Mouse (Mus musculus) hindbrain, embryonic 15.5 days (tissue): ENCODE measurements at regions not wholly inside any gene's neighbourhood (a gene's known extent, or its start where the extent isn't known, plus 50 kb on each side); places are given as distances from the start of the nearest gene placed in this dataset.
A peak's percentile ranks its signal among the peaks of the same experiment; 100 is the strongest.

Source experiments
- ATAC-seq: fragments of 200-750 bp; cut with Nextera tagmentation; 2 replicates; pipeline ENCODE4 v1.8.0; 2017; ENCODE audit warnings: low read depth, moderate number of reproducible peaks, moderate TSS enrichment; ENCODE audit not compliant: low FRiP score
- H3K27ac ChIP-seq: fragments of 300-500 bp; sonication (generic); replicated peaks from 2 replicates; pipeline ENCODE4 v1.5.1; 2015; ENCODE audit warnings: mild to moderate bottlenecking, inconsistent platforms
- H3K27me3 ChIP-seq: fragments of 300-500 bp; sonication (generic); 2 replicates; pipeline ENCODE4 v1.6.1; 2015; ENCODE audit warnings: control low read depth, inconsistent platforms
- H3K36me3 ChIP-seq: fragments of 300-500 bp; sonication (generic); 2 replicates; pipeline ENCODE4 v1.6.1; 2015; ENCODE audit warnings: control low read depth, inconsistent platforms
- H3K4me1 ChIP-seq: fragments of 300-500 bp; sonication (generic); replicated peaks from 2 replicates; pipeline ENCODE4 v1.6.1; 2015; ENCODE audit warnings: control low read depth, inconsistent platforms
- H3K4me2 ChIP-seq: fragments of 300-500 bp; sonication (generic); 2 replicates; pipeline ENCODE4 v1.6.1; 2015; ENCODE audit warnings: moderate library complexity, mild to moderate bottlenecking, inconsistent platforms
- H3K4me3 ChIP-seq: fragments of 300-500 bp; sonication (generic); 2 replicates; pipeline ENCODE4 v1.5.1; 2015; ENCODE audit warnings: mild to moderate bottlenecking, inconsistent platforms
- H3K9ac ChIP-seq: fragments of 300-500 bp; sonication (generic); 2 replicates; pipeline ENCODE4 v1.6.1; 2015; ENCODE audit warnings: inconsistent platforms
- H3K9me3 ChIP-seq: fragments of 300-500 bp; sonication (generic); 2 replicates; pipeline ENCODE4 v1.6.1; 2016; ENCODE audit warnings: control low read depth, inconsistent platforms
- WGBS: fragments of 180-500 bp; shearing (Covaris S2); methylation state at CpG from one replicate; pipeline ENCODE4 v1.1.7; 2015; 5-methylcytosine and 5-hydroxymethylcytosine counted together

DNA sequence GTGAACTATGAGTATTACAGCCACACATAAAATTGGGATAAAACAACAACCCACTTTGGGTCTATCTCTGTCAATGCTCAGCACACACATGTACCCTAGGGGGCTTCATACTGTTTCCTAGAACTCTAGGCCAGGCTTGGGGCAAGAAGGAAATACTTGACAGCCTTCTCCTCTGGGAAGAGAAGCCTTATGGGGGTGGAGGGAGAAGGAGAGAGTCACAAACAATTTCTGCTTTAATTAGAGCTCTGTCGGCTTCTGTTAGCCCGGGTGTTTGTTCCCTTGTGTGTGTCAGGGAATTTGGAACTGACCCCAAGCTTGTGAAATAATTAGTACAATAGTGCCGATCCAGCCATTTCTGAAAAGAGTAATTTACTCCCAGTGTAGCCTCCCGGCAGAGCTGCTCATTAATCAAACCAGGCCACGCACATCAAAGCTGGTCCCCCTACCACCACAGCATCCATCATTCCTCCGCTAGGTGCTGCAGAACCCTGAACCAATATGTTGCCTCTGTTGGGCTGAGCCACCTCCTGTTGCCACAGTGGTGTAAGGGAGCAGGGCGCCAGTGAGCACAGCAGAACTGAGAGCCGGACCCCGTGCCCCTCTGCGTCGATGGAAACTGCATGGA lies 307.3 kb downstream of the Tmem114 start:
- ATAC-seq, result peak; percentile 79

DNA sequence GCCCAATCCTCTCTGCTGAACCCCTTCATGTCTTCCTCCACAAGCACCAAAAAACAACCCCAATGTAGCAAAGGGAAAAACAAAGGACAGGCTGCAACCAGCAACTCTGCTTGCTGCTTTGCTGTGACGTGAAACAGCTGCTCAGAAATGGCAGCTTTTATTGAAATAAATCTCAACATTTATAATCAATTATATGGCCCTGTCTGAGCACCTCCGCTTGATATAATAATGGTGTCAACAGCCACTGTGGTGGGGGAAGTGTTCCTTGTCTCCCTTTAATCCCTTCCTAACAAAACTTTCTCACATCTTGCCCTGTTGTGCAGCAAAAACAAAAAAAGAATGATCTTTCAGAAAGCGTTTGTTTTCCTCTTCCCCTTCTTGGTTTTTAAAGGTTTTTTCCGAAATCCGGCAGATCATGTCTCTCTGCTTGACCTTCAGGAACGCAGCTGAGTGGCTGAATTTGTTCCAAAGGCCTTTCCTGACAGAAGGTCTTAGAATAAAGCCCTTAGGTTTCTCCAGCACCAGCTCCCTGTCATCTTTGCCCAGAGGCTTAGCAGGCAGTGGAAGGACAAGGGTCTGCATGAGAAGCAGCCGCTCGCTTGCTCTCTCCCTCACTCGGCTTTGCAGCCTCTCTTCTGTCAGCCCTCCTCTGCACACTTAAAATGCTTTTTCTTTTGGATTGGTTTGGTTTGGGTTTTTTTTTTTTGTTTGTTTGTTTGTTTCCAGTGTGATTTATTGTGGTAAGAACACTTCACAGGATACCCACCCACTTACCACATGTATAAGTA lies 313.4 kb downstream of the Tmem114 start:
- Histone ChIP-seq H3K27me3 (no peaks in the 10 kb centered on the region), H3K9me3 (no peaks in the 10 kb centered on the region), H3K4me2 (no peak overlapping the region), H3K4me3 (no peak overlapping the region), H3K9ac (no peak overlapping the region), H3K36me3 (no peaks in the 10 kb centered on the region), H3K27ac (no peak overlapping the region), H3K4me1 (no peaks in the 10 kb centered on the region)
- no peak for ATAC-seq
- 54% methylated on average over 9 of the region's 9 CpGs for WGBS

More for the DNA sequence above, 307.3 kb downstream of the Tmem114 start:
- no peak overlapping the region for H3K27ac ChIP-seq
- H3K4me2 ChIP-seq, result no peak overlapping the region
- no peaks in the 10 kb centered on the region for H3K27me3 ChIP-seq
- 36% methylated on average over 11 of the region's 11 CpGs for WGBS
- H3K4me3 ChIP-seq, result no peak overlapping the region
- H3K36me3 ChIP-seq, result no peaks in the 10 kb centered on the region
- H3K9me3 ChIP-seq, result no peaks in the 10 kb centered on the region
- H3K9ac ChIP-seq, result no peak overlapping the region
- peaks cover 3% of the 10 kb centered on the region; the same call in 1 of the 2 replicates for H3K4me1 ChIP-seq

DNA sequence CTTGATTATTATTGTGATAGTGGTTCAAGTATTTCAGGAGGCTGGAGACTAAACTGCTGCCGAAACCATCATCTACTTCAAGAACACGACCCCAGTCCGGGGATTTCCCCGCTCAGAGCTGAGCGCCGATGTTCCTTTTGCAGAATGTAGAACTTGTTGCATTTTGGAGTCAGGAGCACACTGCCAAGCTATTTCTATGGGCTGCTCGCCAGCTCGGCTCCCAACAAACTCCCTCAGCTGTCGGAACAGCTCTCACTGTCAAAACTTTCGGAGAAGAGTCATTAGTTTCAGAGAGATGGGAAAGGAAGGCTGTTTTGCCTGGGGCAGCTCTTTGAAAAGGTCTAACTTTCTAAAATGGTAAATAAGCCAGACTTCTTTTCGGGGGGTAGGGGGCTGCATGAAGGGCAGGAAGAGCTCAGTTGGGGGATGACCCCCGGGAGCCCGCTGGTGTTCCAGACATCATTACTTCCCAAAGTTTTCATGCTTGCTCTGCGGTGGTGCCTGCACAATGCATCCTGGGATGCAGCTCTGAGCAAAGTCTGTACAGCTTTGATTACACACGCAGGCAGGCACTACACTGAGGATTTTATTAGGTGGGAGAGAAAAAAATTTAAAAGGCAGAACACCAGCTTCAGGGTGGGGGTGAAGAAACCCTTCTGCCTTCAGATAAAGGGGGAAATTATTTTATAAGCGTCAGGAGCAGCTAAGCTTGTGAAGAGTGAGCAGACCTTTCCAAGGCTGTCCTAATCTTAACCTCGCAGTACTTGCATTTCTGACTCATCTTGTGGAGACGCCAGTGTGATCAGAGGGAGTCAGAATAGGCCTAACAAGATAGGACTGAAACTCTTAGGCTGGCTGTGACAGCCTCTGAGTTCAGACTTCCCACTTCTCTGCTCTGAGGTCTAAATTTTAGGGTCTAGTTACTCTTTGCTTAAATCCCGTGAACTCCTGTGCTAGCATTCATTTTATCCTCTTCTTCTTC lies 316.5 kb downstream of the Tmem114 start:
- Histone ChIP-seq H3K36me3 (no peaks in the 10 kb centered on the region), H3K4me2 (no peak overlapping the region), H3K27ac (no peak overlapping the region), H3K4me1 (no peaks in the 10 kb centered on the region), H3K27me3 (no peaks in the 10 kb centered on the region), H3K4me3 (no peak overlapping the region), H3K9ac (no peak overlapping the region), H3K9me3 (no peaks in the 10 kb centered on the region)
- 75% methylated on average over 19 of the region's 19 CpGs for WGBS
- ATAC-seq, result no peak

DNA sequence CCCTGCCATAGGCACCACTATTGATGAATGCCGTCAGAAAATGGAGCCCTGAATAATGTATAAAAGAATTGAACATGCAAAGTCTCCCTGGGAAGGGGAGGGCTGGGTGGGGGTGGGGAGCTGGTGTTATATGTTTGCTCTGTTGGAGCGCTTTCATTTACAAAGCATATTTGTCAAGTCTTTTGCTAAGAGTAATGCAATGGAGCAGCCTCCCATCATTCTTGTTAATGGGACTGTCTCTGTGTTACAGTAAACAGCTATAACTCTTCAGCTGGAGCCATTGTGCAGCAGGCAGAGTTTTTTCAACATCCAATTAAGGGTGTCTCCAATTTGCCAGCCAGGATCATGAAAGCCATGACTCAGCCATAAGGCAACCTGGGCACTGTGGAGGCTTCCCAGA lies 345.9 kb downstream of the Tmem114 start:
- Histone ChIP-seq H3K27ac (no peak overlapping the region), H3K4me1 (peaks cover 8% of the 10 kb centered on the region; the same call in 1 of the 2 replicates), H3K27me3 (no peaks in the 10 kb centered on the region), H3K4me3 (no peak overlapping the region), H3K4me2 (no peak overlapping the region), H3K36me3 (no peaks in the 10 kb centered on the region), H3K9ac (no peak overlapping the region), H3K9me3 (no peaks in the 10 kb centered on the region)
- ATAC-seq, result no peak
- 40% methylated on average over 2 of the region's 2 CpGs for WGBS

DNA sequence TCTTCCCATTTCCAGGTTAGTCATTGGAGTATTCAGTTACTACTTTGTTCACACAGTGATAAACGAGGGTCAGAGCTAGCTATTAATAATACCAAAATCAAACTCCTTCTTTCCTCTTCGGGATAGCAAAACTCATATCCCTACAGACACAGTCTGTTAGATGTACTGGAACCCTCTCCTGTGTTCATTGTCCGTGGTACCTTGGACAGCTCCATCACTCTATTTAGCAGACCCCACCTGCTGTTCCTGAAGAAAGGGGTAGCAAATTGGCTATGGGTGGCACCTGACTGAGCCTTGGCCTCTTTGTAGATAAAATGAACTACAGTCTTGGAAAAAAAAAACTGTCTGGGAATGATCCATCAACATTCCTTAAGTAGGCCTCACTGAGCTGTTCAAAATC lies 346.5 kb downstream of the Tmem114 start:
- ATAC-seq, result no peak

DNA sequence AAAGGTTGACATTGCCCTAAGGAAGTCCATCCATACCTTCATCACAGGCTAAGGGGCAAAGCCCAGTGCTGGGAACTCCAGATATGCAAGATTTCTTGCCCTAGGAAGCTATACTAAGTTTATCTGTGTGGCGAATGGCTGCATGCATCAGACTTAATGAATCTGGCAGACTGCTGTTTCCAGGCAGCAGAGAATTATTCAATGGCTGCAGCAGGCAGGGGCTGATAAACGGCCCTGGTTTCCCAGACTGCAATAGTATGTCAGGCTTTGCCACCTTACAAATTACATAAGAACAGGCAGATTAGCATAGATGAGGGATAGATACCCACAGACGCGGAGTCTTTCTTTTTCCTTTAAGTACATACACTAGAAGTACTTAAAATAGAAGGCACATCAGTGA lies 350.2 kb downstream of the Tmem114 start:
- Histone ChIP-seq H3K4me3 (no peak overlapping the region), H3K4me2 (no peak overlapping the region), H3K27ac (peak overlapping the region; percentile 22; the same call in 1 of the 2 replicates), H3K9me3 (no peaks in the 10 kb centered on the region), H3K4me1 (peaks cover 8% of the 10 kb centered on the region; the same call in 1 of the 2 replicates), H3K36me3 (no peaks in the 10 kb centered on the region), H3K9ac (no peak overlapping the region), H3K27me3 (no peaks in the 10 kb centered on the region)
- ATAC-seq, result no peak
- WGBS, result 51% methylated on average over 4 of the region's 4 CpGs

More for the DNA sequence above, 346.5 kb downstream of the Tmem114 start:
- peaks cover 8% of the 10 kb centered on the region; the same call in 1 of the 2 replicates for H3K4me1 ChIP-seq
- H3K27me3 ChIP-seq, result no peaks in the 10 kb centered on the region
- no peak overlapping the region for H3K4me2 ChIP-seq
- H3K27ac ChIP-seq, result no peak overlapping the region
- no peaks in the 10 kb centered on the region for H3K36me3 ChIP-seq
- no peak overlapping the region for H3K9ac ChIP-seq
- no peak overlapping the region for H3K4me3 ChIP-seq
- 58% methylated on average over 3 of the region's 3 CpGs for WGBS
- H3K9me3 ChIP-seq, result no peaks in the 10 kb centered on the region

DNA sequence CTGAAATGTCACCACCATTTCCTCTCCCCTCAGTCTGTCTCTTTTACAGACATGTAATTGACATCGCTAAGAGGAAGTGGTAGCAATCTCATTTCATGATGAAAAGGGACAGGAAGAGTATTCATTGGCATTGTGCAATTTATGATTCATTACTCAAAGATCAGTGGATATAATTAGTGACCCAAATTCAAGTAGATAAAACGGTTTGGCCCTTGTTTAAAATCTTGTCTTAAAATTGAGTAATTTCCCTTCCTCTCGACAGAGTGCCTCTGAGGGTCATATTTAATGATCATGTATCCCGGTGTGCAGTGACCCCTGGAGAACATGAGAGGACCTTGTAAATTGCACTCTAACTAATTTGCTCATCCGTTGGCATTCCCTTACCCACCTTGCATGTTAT lies 371.0 kb downstream of the Tmem114 start:
- Histone ChIP-seq H3K27me3 (no peaks in the 10 kb centered on the region), H3K36me3 (no peaks in the 10 kb centered on the region), H3K4me3 (no peak overlapping the region), H3K4me1 (no peaks in the 10 kb centered on the region), H3K4me2 (no peak overlapping the region), H3K9me3 (no peaks in the 10 kb centered on the region), H3K27ac (no peak overlapping the region), H3K9ac (no peak overlapping the region)
- 64% methylated on average over 5 of the region's 5 CpGs for WGBS
- no peak for ATAC-seq

DNA sequence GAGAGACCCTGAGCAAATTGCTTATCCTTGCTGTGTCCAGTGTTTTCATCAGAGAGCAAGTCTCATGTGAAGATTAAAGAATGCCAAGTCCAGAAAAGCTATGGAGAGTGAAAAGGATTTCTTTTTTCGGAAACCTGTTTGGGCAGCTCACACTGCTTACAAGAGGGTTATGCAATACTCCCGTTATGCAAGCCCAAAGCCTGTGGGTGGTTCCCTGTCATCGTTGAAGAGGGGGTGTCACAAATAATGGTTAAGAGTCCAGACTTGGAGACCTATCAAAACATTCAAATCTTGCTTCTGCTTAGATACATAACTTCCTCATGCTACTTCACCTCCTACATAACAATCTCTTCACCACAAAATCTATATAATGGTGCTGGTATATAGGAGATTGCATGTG lies 416.0 kb downstream of the Tmem114 start:
- Histone ChIP-seq H3K9me3 (no peaks in the 10 kb centered on the region), H3K4me1 (no peaks in the 10 kb centered on the region), H3K27ac (no peak overlapping the region), H3K4me2 (no peak overlapping the region), H3K27me3 (no peaks in the 10 kb centered on the region), H3K9ac (no peak overlapping the region), H3K4me3 (no peak overlapping the region), H3K36me3 (no peaks in the 10 kb centered on the region)
- no peak for ATAC-seq
- WGBS, result 74% methylated on average over 3 of the region's 3 CpGs

DNA sequence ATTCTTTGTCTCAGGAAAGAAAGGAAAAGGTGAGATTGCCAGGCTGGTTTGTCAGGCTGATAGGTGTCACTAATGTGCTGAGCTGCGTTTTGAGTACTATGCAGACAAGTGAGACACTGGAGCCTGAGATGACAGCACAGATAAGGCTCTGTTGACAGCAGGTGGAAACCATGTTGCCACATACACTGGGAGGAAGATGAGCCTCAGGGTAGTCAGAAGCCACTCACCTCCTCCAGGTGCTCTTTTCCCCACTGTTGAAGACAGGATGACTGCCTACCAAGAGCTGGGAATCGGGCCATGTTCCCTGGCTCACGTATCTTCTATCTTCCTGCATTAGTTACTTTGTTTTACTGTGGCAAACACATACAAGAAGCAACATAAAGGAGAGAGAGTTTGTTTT lies 418.3 kb downstream of the Tmem114 start:
- Histone ChIP-seq H3K27me3 (no peaks in the 10 kb centered on the region), H3K36me3 (no peaks in the 10 kb centered on the region), H3K9me3 (no peaks in the 10 kb centered on the region), H3K27ac (no peak overlapping the region), H3K4me1 (no peaks in the 10 kb centered on the region), H3K4me2 (no peak overlapping the region), H3K9ac (no peak overlapping the region), H3K4me3 (no peak overlapping the region)
- 86% methylated on average over 3 of the region's 3 CpGs for WGBS
- ATAC-seq, result no peak

DNA sequence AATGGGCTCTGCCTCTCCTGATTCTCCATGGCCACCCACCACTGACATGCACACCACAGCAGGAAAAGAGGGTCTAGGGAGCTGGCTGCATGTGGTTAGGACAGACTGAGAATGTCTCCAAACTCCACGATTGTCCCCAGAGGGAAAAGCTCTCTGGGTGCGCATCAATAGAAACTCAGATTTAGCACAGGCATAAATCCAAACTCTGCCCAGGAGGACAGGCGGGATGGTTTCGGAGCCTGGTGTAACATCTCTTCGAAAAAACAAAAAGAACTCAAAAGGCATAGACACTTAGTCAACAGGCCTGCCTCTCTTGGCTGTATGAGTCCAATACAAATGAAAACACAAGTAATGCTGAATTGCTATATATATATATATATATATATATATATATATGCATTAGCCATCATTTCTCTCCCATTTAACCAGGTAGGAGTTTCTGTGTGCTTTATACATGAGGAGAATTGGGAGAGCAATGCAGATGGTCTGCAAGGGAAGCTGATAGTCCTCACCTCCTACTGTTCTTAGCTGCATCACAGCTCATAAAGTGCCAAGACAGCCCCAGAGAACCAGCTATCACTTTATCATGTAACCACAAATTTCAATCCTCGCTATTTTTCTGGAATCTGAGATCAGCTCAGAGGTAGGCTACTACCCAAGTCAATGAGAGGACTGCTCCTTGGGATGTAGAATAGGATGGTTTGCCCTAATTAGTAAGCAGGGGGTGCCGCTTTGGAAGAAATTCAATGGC lies 422.4 kb downstream of the Tmem114 start:
- Histone ChIP-seq H3K27ac (no peak overlapping the region), H3K36me3 (no peaks in the 10 kb centered on the region)
- WGBS, result 74% methylated on average over 7 of the region's 7 CpGs

DNA sequence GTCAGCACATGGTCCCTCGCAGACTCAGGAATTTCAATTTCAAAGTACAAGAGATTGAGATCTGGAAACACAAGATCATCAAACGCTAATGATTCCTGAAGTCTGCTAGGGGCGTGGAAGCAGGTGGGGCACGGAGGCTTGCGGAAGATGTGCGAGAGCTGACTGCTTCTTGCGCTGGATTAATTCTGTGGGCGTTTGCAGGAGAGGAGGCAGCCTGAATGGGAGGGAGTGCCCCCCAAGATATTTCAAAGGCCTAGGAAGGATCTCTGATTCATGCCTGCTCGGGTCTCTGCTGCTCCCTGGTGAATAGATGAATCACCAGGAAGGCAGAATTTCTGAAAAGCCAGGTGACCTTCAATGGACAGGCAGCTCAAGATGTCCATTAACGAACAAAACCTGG lies 442.1 kb downstream of the Tmem114 start:
- peaks cover 9% of the 10 kb centered on the region; the same call in 1 of the 2 replicates for H3K4me1 ChIP-seq
- no peaks in the 10 kb centered on the region for H3K9me3 ChIP-seq
- H3K27ac ChIP-seq, result peak overlapping the region; percentile 33; the same call in 1 of the 2 replicates
- no peak for ATAC-seq
- H3K4me3 ChIP-seq, result no peak overlapping the region
- no peaks in the 10 kb centered on the region for H3K36me3 ChIP-seq
- peak overlapping the region; percentile 22; the same call in 1 of the 2 replicates for H3K4me2 ChIP-seq
- H3K9ac ChIP-seq, result no peak overlapping the region
- whole genome bisulfite sequencing, result 35% methylated on average over 10 of the region's 10 CpGs
- H3K27me3 ChIP-seq, result no peaks in the 10 kb centered on the region

More for the DNA sequence above, 422.4 kb downstream of the Tmem114 start:
- no peak overlapping the region for H3K4me2 ChIP-seq
- no peaks in the 10 kb centered on the region for H3K4me1 ChIP-seq
- H3K9me3 ChIP-seq, result no peaks in the 10 kb centered on the region
- H3K27me3 ChIP-seq, result no peaks in the 10 kb centered on the region
- H3K9ac ChIP-seq, result no peak overlapping the region
- no peak overlapping the region for H3K4me3 ChIP-seq
- no peak for ATAC-seq
